Mouse (Mus musculus): ENCODE measurements at regions not wholly inside any gene's neighbourhood (a gene's known extent, or its start where the extent isn't known, plus 50 kb on each side); places are given as distances from the start of the nearest gene placed in this dataset.

DNA sequence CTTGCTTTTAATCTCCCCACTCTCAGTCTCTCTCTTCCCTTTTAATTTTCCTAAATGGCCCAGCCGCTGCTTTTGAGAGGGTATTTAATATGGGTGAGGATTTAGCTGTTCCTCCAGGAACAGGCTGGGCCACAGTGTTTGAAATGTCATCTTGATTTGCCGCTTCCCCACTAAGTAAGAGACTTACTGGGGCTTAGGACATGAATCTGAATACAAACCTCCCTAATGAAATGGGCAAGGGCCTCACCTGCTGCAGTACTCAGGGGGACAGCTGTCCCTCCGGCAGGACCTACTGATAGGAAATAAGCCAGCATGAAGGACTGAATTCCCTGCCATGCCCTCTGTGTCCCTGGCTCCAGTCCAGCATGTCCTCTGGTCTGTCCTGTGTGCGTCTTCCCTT is 50.6 kb upstream of the Prr23a1 start:
- DNase-seq = no peak

DNA sequence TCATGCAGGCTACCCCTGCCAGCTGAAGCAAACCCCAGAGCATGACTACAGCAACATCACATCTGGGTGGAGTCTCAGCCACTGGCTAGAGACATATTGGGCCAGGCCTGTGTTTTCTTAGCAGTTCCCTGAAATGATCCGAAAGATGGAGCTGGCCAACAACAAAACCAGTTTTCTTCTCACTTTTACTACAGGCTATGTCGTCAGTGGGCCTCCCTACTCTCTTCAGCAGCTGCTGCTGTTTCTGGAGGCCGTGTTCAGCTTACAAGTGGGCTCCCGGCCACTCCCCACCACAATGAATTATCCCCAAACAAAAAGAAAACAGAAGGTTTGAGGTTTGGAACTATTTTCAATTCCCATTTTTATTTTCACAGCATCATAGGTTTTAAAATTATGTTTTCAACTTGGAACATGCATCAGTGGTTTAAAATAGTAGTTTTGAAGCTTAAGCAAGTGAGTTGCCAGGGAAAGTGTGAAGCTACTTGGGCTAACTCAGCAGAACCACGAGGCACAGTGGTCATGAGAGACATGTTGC is 68.6 kb upstream of the Prr23a1 start:
- no peak for DNase-seq

DNA sequence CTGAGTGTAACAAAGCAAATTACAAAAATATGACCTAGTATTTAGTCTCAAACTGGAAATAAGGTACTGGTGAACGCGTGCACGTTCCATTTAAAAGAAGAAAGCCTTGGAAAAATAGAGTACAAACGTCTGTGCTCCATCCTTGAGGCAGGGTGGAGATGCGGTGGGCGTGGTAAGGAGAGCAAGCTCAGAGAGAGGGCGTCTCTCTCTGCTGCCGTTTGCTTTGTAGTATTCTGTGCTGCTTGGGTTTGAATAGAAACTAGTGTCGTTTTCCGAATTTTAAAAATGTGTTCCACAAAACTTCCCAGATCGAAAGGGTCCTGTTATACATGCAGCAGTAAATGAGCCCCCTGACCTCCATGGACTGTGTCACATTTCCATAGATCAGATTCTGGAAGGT is 69.1 kb upstream of the Prr23a1 start:
- DNase-seq = no peak

DNA sequence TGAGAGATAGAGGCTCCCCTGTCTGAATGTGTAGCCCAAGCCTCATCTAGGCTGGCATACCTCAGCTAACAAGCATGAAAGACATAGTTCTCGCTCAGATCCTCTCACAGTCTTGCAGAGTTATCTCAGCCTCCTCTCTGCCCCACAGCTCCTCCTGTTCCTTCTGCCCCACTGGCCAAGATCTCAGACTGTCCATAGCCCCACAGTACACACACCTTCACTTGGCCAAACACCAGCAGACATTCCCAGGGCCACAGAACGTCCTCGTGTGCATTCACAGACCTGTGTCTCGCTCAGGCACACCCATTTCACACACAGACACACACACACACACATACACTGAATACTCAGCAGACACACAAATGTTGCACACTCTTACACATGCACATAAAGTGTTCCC is 87.5 kb upstream of the Prr23a1 start:
- DNase-seq = no peak

DNA sequence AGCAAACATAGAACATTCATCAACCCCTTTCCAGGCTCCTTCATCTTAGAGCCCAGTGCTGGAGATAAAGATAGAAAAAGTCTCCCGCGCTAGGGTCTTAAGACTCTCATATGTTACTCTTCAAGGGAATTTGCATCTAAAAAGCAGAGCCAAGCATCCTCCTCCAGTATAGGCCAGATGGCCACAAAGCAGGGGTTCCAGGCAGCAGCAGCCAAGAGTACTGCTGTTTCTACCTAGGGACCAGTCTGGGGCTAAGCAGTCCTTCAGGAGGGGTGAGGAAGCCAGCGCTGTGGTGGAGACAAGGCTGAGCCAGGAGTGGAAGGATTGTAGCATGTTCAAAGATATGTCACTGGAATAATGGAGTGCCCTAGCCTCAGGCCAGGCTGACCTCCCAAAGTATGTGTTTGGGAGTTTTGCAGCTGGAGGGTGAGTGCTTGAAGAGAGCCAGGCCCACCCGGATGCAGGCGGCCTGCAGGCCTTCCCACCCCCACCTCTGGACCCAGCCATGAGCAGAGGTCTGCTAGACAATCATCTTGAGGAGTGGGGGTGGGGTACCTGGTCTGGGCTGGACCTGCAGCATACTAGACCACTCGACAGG is 88.8 kb upstream of the Prr23a1 start:
- DNase-seq = no peak

DNA sequence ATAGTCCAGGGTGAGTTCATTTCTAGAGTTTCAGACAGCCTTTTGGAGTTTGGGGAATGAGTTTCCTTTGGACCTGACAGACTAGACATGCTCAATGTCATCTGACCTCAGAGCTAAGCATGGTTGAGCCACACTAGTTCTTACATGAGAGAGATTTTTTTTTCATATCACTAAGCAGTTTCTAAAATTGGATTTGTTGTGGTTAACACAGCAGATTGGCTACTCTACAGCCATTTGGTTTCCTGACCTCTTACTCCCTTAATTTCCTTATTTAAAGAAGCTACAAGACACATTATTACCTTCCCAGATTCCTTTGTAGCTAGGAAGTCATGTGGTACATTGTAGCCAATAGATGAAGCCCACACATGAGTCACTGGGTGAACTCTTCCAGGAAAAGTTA is 98.5 kb upstream of the Prr23a1 start:
- no peak for DNase-seq

DNA sequence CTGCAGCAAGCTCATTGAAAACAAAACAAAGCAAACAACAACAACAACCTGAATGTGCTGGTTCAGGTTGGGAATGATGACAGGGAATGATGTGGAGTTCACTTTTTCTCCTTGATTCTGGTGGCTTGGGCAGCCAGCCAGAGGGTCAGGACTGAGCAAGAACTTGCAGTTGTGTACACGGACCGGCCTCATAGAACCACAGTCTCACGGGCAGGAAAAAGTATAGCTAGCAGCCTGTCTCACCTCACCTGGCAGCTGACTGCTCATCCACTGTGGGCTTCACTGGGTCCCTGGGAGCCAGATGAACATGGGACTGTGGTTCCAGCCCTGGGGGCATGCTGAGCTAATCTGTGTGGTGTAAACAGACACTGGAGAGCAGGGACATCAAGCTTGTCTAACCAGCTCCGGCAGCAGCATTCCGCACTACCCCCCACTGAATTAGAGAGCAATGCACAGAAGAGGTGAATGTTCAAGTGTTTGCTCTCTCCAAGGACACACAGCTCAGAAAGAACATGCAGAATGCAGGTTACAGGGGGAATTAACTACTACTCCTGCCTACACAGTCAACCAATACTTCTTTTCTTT is 114.9 kb upstream of the Prr23a1 start:
- no peak for DNase-seq

DNA sequence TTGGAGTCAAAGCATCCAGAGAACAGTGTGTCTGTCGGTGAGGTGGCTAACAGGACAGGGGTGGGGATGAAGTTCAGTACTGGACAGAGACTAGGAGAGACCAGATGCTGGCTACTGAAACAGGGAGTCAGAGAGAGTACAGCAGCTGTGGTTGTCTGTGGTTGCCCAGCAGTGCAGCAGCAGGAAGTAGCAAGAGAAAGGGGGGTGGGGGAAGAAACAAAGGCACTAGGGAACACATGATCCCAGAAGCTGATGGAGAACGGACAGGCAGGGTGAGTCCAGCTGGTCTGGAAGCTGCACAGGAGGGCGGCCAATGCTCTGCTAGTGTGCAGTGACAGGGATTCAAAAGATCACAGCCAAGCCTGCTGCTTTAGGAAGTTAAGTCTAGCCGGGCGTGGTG is 115.7 kb upstream of the Prr23a1 start:
- DNase-seq = no peak

DNA sequence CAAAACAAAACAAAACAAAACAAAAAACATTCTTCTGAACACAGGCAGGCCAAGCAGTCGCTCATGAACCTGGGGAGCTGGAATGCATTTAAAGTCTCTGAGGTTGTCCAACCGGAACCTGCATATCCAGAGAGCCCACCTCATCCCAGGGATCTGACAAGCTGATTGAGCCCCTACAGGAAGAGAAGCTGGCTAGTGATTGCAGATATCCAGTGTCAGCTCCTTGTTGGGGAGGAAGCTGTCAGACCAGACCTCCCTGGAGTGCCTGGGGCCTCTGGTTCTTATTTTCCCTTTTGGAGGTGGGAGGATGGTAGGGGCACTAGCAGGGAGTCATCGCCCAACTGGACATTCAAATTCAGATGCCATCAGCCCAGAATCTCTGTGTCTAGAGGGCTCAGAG is 119.4 kb upstream of the Prr23a1 start:
- DNase-seq = no peak

DNA sequence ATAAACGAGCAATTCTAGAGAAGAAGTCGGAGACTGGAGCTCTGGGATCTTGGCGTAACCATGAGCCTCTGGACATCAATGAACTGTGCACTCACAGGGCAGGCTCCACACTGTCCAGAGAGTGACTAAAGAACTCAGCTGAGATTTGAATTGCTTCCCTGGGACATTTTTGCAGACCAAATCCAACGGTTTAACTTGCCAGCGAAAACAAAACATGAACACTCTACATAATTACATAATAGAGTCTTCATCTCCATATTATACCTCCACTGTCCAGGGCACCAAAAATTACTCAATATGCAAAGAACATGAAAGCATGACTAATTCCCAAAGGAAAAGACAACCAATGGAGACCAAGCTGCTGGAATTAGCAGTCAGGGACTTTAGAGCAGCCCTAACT is 119.9 kb upstream of the Mrps22 start:
- DNase-seq = no peak

DNA sequence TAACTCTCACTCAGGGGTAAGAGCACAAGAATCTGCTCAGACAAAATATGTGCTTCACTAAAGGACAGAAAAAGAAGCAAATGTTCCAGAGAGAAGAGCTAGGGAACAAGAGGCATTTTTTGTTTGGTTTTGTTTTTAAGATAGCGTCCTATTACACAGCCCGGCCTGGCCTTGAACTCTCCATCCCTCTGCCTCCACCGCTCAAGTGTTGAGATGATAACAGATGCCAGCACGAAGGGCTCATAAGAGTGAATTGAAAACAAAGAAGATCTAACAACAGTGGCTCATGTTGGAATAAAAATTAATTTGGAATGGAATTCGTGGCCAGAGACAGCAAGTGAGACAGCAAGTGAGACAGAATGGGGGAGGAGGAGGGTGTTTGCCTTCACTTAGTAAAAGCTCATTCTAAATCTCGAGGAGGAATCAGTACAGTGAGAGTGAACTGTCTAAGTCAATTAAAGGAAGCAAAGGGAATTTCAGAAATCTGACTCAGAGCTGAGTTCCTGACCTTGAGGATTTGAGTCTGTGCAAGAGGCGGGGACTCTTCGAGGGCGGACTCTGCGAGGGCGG is 116.3 kb upstream of the Mrps22 start:
- DNase-seq = no peak

DNA sequence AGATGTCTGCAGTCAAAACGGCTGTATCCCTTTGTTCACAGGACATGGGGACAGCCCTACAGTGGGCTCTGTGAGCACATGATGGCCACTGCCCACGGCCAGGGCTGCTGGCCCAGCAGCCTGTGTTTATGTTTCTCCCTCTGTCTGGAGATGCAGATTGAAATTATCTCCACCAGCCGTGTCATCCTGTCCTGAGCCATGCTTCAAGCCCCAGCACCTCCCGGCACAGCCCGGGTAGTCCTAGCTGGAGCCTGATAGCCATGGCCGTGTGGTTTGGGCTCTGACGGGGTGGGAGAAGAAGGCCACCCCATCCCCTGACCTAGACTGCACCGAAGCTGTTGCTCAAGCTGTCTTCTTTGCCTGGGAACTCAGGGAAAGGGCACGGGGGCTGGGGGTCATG is 113.2 kb upstream of the Mrps22 start:
- no peak for DNase-seq

DNA sequence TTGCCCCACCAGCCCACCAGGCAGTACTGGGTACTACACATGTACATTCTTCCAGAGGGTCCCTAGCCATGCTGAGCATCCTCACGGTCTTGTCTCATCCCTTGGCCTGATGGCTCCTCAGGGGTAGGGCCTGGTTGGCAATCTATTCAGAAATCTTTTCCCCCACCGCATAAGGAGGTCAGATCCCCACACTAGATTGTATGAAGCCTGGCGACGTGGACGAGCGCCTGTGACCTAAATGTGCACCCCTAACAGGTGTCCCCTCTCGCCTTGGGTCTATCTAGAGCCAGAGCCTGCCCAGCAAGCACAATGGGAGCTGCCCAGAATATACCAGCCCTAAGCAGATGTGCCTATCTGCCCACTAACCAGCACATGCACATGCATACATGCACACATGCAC is 111.4 kb upstream of the Mrps22 start:
- no peak for DNase-seq

DNA sequence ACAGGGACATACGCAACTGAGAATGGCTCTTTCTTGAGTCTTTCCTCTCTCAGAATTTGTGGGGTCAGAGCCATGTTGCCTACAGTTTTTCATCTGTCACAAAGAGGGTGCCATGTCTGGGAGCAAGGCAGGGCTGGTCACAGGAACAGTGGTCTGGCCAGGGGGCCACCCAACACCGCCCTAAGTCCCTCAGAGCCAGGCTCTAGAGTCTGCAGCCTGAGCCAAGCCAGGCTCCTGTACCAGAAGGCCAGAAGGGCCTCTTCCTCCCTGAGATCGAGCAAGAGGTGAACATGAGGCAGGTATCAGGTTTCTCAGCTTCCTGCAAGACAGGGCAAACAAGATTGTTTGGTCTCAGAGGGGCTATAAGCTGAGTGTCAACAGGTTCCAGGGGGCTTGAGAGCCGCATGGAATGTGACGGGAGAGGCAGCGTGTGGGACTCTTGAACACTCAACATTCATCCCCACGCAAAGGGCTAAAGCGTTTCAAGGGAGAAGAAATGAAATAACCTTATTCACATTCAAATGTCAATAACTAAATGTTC is 110.6 kb upstream of the Mrps22 start:
- DNase-seq = no peak

DNA sequence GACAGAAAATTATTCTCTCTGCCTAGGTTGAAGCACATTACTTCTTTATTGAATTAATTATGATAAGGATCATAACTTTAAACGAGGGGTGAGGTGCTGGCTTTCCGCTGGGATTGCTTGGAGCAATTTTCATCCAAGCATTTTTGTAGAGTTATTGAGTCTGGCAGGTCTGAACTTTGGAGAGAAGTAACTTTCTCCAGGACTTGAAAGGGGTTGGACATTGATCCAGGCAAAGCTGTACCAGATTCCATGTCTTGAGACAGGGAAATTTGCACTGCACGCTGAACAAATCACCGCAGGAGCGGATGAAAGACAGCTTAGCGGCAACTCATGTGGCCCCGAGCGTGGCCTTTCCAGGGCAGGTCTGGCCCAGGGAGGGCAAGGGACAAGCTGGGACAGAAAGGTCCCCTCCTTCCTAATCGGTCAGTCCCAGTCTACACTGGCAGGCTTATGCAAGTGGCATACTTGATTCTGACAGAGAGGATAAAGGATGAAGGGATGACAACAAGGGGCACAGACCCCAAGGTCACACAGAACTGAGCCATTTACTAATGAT is 108.8 kb upstream of the Mrps22 start:
- DNase-seq = no peak

DNA sequence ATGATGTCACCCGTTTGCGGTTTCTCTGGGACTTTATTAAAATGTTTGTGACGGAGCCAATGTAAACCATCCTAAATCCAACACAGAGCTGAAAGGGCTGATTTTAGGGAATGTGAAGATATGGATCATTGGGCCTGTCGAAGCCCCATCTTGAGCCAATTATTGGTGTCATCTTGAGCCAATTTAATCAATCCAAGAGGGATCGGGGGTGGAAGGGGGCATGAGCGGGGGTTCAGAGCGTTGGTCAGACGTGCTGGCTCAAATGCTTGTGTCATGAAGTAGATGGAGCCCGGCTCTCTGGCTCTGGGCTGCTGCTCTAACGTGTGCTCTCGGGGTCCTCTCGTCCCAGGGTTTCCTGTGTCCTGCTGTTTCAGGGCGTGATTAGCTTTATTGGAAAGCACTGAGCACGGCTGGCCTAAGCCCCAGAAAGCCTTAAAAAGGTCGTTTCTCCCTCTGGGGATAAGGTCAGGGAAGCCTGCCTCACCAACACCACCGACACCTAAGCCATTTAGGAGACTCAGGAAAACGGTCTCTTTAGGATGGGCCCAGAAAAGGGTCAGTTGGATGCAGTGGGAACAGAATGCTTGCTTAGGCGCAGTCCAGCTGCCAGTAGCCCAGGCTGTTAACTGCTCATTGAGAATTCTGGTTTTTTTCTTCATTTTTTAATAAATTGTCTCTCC is 106.7 kb upstream of the Mrps22 start:
- no peak for DNase-seq

DNA sequence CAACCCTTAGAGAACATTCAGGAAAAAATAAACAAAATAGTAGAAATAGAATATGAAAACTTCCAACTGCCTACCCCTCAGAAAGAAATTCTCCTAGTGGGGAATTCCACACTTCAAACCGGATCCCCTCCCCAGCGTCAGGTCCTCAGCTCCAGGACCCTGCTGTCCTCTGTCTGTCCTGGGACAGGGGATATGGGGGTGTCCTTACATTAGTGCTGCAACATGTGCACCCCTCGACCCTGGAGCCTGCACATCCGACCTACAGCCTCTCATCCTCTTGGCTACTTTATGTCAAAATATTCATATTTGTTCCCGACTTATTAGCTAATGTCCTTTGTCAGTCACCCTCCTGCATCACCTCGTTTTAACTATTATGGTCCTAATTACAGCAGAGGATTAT is 106.0 kb upstream of the Mrps22 start:
- no peak for DNase-seq

DNA sequence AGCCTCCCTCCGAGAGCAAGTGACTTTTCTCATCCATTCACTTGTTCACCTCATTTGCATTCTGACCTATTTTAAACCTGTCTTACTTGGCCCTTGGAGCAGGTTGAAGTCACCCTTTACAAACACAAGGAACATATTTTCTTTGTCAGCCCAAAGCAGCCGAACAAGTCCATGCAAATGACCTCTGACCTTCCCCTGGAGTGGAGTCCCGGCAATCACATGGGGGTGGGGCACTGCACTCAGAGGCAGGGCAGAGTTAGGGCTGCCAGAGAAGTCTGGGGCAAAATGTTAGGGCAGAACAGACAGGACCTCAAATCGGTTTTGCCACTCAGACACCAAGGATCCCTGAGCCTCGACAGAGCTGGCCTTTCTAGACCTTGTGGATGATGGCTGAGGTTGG is 102.7 kb upstream of the Mrps22 start:
- no peak for DNase-seq

DNA sequence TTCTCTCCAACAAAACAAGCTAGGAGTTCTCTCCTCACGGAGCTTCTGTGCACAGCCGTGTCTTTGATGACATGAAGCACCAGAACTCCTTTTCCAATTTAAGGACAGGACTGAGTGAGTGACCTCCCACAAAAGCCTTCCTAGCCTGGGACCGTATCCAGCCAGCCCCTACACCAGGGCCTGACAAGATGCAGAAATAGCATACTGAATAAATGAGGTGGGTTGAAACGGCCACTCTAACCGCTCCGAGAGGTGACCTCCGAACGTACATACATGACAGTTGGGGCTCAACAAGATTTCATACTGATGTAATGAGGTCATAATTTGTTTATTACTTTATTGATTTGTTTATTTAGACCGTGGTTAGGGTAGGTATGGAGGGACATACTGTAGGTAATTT is 101.9 kb upstream of the Mrps22 start:
- no peak for DNase-seq

DNA sequence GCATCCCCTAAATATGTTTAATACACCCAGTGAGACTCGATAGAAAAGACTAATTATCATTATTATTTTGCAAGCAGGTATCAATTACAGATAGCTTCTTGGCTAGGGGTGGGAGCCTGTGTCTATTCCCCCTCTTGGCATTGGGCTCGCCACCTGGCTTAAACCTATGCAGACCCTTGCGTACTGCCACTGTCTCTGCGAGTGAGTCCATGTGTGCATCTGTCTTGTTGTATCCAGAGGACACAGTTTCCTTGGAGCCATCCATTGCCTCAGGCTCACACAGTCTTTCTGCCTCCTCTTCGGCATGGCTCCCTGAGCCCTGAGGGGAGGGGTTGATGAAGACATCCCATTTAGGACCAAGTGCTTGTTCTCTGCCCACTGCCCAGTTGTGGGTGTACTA is 99.1 kb upstream of the Mrps22 start:
- DNase-seq = no peak

DNA sequence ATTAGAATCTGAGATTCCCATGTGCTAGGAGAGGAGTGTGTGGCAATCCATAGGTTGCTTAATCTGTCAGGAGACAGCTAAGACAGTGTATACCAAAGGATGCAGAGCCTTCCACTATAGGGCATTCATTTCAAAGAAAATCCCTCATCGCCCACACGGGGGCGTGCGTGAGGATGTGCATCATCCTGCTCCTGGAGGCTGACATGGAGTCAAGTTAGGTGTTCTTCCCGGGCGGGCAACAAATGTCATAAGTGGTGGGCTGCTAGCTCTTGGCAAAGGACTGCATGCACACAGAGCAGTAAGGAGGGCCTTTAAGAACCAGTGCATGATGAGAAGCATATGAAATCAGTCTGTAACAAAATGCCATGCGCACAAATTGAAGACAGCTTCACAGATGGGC is 95.7 kb upstream of the Mrps22 start:
- DNase-seq = peak; percentile 6

DNA sequence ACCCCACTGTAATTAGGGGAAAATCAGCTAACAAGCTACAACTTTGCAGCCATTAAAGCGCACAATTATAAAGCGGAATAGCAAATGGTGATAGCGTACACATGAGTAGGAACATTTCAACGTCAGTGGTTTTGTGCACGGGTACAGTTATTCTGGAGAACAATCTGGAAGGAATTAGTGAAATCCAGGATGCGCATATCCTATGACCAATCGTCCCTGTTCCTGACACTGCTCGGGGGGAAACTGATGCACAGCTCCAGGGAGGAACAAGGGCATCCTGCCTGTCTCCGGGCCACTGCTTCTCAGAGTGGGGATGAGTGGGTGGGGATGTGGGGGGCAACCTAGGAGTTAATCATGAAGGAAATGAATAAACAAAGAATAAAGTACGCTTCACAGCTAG is 93.6 kb upstream of the Mrps22 start:
- DNase-seq = no peak

DNA sequence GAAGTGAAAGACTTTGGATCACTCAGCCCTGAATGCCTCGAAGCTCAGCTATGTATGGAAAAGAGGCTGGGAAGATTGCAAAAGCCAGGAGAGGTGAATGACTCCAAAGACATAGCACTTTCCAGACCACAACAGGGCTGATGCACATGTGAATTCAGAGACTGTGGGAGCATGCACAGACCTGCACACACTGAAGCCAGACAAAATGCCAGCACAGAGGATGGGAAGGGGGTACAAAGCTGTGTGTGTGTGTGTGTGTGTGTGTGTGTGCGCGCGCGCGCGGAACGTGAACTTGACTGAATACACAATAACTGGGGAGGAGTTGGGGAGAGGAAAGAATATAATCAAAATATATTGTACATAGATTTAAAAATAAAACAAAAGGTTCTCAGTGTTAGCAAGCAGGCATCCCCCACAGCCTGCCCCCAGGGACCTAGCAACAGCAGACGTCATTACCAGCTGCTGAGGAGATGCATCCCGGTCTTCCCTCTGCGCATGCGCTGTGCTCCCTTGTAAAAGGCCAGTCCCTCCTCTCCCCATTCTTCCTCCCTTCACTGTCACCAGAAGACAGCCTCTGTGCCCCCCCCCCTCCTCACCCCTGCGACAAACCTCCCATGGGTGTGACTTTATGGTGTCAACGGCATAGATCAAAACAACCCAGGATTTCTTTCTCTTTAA is 89.5 kb upstream of the Mrps22 start:
- no peak for DNase-seq
